Mouse (Mus musculus) heart, embryonic 12.5 days (tissue): ENCODE measurements around the gene Serpinf1. TPM values are rescaled to one million over a fixed set of nuclear protein-coding genes. Genes with fewer than 3 reads are reported as not detected.
A peak's percentile ranks its signal among the peaks of the same experiment; 100 is the strongest.
"Not testable (repeated sequence)": the region's sequence is repeated elsewhere in the genome, so short reads cannot be mapped to it uniquely, and the experiment has no call there.

Experiments
- ATAC-seq: fragments of 200-750 bp; cut with Nextera tagmentation; 2 replicates; pipeline ENCODE4 v1.8.0; 2017; ENCODE audit warnings: moderate TSS enrichment, moderate library complexity; ENCODE audit not compliant: insufficient number of reproducible peaks, low FRiP score
- H3K27ac ChIP-seq: fragments of 300-500 bp; sonication (generic); 2 replicates; pipeline ENCODE4 v1.5.1; 2016; ENCODE audit warnings: mild to moderate bottlenecking, moderate library complexity; ENCODE audit not compliant: poor library complexity, severe bottlenecking
- H3K27me3 ChIP-seq: fragments of 300-500 bp; sonication (generic); replicated peaks from 2 replicates; pipeline ENCODE4 v1.6.1; 2016; ENCODE audit warnings: mild to moderate bottlenecking, moderate library complexity
- H3K36me3 ChIP-seq: fragments of 300-500 bp; sonication (generic); 2 replicates; pipeline ENCODE4 v1.6.1; 2016; ENCODE audit warnings: mild to moderate bottlenecking, moderate library complexity
- H3K4me1 ChIP-seq: fragments of 300-500 bp; sonication (generic); replicated peaks from 2 replicates; pipeline ENCODE4 v1.6.1; 2016; ENCODE audit warnings: mild to moderate bottlenecking
- H3K4me2 ChIP-seq: fragments of 300-500 bp; sonication (generic); 2 replicates; pipeline ENCODE4 v1.6.1; 2016; ENCODE audit warnings: mild to moderate bottlenecking, moderate library complexity
- H3K4me3 ChIP-seq: fragments of 300-500 bp; sonication (generic); 2 replicates; pipeline ENCODE4 v1.5.1; 2016; ENCODE audit warnings: mild to moderate bottlenecking
- H3K9ac ChIP-seq: fragments of 300-500 bp; sonication (generic); 2 replicates; pipeline ENCODE4 v1.6.1; 2016; ENCODE audit warnings: mild to moderate bottlenecking, moderate library complexity
- H3K9me3 ChIP-seq: fragments of 300-500 bp; sonication (generic); replicated peaks from 2 replicates; pipeline ENCODE4 v1.6.1; 2016; ENCODE audit warnings: mild to moderate bottlenecking, moderate library complexity
- WGBS: fragments of 180-500 bp; shearing (Covaris S2); methylation state at CpG from one replicate; pipeline ENCODE4 v1.1.7; 2016; 5-methylcytosine and 5-hydroxymethylcytosine counted together
- polyA plus RNA-seq: library from polyadenylated mRNA; unstranded; fragments of >200 nt; fragmentation: Nextera tagmentation; extraction: Ambion mirVana; gene quantifications from 2 replicates; pipeline ENCODE4 v1.2.1, GENCODE M21; 2016

Gene Serpinf1
- polyA plus RNA-seq, 1 experiment from 2014 or later, result 39.7 TPM

DNA sequence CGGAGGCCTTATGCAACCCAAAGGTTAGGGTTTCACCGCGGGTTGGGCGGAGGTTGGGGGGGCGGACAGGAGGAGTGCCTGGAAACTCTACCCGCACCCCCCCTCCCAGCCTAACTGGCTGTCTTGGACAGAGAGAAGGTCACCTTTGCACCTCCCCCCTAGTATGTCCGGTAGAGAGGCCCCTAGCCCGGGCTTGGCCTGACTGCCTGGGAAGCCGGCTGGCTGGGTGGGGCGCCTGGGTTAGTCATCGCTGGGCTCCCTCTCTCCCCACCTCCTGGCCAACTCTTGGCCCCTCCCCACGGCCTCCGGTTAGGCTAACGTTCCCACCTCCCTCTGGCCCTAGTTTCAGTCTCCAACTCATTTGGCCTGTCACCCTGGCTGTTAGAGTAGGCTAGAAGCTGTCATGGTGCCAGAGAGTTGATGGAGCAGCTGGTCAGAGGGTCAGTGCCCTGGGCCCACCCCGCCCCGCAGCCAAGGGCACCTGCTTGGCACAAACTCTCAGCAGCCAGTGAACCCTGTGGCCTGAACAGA is 39.8 kb upstream of the Serpinf1 start:
- ATAC-seq, result peak; percentile 58
- Histone ChIP-seq H3K9me3 (0 out of 2 replicates have a peak, but pooled peaks cover 3% of the 10 kb centered on the region), H3K4me3 (peak overlapping the region; percentile 86), H3K27me3 (no peaks in the 10 kb centered on the region), H3K4me1 (peaks cover 43% of the 10 kb centered on the region), H3K27ac (peak overlapping the region; percentile 97), H3K4me2 (peak overlapping the region; percentile 86), H3K9ac (peak overlapping the region; percentile 94), H3K36me3 (peaks cover 28% of the 10 kb centered on the region)
- 4% methylated on average over 15 of the region's 16 CpGs for WGBS

DNA sequence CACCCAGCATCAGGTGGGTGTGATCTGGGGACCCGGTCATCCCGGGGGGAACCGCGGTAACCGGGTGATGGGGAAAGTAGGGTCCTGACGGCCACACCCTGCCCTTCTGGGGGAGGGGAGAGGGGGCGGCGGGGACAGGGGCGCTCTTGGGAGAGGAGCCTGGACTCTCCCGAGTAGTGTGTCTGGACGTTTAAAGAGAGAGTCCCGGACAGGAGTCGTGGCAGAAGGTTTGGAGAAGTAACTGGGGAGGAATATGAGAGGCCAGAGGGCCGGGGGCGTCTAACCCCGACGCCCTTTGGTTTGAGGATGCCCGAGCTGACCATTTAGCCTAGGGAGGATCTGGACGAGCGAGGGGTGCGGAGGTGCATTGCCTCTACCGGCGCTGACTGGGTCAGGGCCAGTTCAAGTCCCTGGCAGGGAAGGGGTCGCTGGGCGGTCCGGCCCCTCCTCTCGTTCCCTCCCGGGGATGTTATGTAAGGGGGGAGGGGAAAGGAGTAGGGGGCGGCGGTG is 39.3 kb upstream of the Serpinf1 start:
- peak overlapping the region; percentile 97 for H3K27ac ChIP-seq
- H3K9me3 ChIP-seq, result 0 out of 2 replicates have a peak, but pooled peaks cover 3% of the 10 kb centered on the region
- peaks cover 26% of the 10 kb centered on the region for H3K36me3 ChIP-seq
- H3K4me1 ChIP-seq, result peaks cover 42% of the 10 kb centered on the region
- under 1% methylated on average over 26 of the region's 30 CpGs for WGBS
- peak overlapping the region; percentile 94 for H3K9ac ChIP-seq
- no peaks in the 10 kb centered on the region for H3K27me3 ChIP-seq
- H3K4me3 ChIP-seq, result peak overlapping the region; percentile 86
- peak; percentile 1; the same call in 1 of the 2 replicates for ATAC-seq
- peak overlapping the region; percentile 86 for H3K4me2 ChIP-seq

DNA sequence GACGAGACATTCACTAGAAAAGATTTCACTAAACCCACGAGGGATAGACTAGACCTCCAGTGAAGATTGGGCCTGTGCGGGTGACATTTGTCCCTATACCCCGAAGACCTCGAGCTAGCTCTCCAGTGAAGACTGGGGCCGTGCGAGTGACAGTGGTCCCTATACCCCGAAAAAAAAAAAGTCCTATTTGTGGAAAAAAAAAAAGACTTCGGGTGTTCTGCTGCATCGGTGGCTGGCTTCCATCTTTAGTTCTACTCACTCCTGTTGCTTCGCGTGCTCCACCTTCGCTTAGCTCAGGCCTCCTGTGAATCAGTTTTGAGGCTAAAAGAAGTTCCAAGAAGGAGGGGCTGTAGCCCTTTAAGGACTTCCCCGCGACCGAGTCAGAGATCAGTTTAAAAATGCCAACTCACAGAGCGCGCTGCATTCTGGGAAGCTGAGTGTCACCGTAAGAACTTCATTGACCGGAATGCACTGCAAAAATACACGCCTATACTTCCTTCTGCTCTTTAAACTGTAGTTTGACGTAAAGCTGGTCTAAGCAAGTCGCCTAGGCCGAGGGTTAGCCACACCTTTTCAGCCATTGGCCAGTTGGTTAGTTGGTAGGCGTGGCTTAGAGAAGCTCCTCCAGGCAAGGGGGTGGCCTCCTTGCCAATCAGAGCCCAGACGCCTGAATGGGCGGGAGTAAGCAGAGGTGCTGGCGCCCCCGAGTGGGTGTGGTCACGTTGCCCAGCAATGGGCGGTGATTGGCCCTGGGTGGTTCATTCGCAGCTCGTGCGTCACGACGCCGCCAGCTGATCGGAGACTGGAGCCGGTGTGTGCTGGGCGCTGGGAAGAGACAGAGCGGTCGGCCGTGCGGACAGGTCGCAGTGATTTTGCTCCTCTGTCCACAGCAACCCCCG is 38.6 kb upstream of the Serpinf1 start, which contains the start of gene Tlcd2:
Gene Tlcd2, plus strand, starts transcription at position 872 of the 899 bp plus-strand sequence.
- peak within 1 kb of the TSS; percentile 86 for H3K4me3 ChIP-seq
- peak within 1 kb of the TSS; percentile 94 for H3K9ac ChIP-seq
- WGBS, result under 1% methylated on average over 46 of the region's 46 CpGs
- peaks cover 42% of the 10 kb centered on the region for H3K4me1 ChIP-seq
- peaks cover 23% of the 10 kb centered on the region for H3K36me3 ChIP-seq
- peak within 1 kb of the TSS; percentile 86 for H3K4me2 ChIP-seq
- H3K27ac ChIP-seq, result peak within 1 kb of the TSS; percentile 97
- H3K9me3 ChIP-seq, result no peaks in the 10 kb centered on the region
- H3K27me3 ChIP-seq, result no peaks in the 10 kb centered on the region
- ATAC-seq, result peak; percentile 94

DNA sequence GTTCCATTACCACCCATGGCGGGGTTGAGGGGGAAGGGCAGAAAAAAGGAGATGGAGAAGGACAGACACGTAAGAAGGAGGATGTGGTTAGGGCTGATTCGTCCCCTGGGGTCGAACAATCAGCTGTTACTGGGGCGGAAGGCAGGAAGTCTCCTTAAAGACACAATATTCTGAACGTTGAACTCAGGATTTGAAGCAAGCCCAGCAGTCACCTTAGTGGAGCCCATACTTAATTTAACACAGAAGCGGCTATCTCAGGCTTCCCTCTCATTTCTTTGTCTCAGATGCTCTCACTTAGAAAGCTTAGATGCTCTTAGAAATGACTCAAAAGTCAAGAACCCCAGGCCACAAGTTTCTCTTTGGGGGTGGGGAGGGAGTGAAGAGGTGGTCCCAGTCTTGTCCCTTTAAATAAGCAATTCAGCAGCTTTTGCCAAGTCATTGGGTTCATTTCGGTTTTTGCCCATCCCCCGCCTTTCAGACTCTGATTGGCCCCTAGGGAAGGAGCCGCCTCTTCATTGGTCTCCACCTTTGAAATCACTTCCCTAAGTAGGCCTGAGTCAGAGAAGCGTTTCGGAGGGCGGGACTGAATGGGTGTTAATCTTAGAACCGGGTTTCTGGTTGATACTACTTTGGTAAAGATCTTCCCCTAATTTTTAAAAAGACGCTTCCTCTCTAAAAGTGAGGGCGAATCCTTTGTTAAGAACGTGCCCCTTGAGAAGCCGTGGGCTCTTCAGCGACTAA is 37.8 kb upstream of the Serpinf1 start:
- H3K36me3 ChIP-seq, result peaks cover 15% of the 10 kb centered on the region
- 2% methylated on average over 19 of the region's 19 CpGs for WGBS
- peak overlapping the region; percentile 71 for H3K9ac ChIP-seq
- H3K9me3 ChIP-seq, result no peaks in the 10 kb centered on the region
- peaks cover 43% of the 10 kb centered on the region for H3K4me1 ChIP-seq
- peak overlapping the region; percentile 86 for H3K4me2 ChIP-seq
- peak overlapping the region; percentile 86 for H3K4me3 ChIP-seq
- H3K27ac ChIP-seq, result peak overlapping the region; percentile 97
- no peaks in the 10 kb centered on the region for H3K27me3 ChIP-seq
- peak; percentile 67 for ATAC-seq

DNA sequence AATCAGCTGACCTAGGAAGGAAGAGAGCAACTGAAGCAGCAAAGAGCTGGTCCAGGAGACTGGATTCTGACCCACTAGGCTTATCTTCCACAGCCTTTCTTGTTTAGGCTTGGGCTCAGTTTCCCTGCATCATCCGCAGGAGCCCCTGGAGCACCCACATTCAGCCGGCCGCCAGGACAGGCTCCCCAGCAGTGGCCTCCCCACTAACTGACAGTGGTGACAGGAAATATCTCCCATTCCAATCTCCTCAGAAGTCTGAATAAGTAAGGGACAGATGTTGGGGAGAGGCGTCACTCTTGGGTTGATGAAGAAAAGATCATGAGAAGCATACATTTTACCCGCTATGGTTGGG is 37.2 kb upstream of the Serpinf1 start:
- Histone ChIP-seq H3K27me3 (no peaks in the 10 kb centered on the region), H3K9me3 (no peaks in the 10 kb centered on the region), H3K27ac (peak overlapping the region; percentile 97), H3K36me3 (peaks cover 10% of the 10 kb centered on the region), H3K4me2 (peak overlapping the region; percentile 86), H3K4me1 (peaks cover 47% of the 10 kb centered on the region), H3K4me3 (peak overlapping the region; percentile 86), H3K9ac (peak overlapping the region; percentile 30; the same call in 1 of the 2 replicates)
- no peak for ATAC-seq
- WGBS, result 22% methylated on average over 5 of the region's 5 CpGs

DNA sequence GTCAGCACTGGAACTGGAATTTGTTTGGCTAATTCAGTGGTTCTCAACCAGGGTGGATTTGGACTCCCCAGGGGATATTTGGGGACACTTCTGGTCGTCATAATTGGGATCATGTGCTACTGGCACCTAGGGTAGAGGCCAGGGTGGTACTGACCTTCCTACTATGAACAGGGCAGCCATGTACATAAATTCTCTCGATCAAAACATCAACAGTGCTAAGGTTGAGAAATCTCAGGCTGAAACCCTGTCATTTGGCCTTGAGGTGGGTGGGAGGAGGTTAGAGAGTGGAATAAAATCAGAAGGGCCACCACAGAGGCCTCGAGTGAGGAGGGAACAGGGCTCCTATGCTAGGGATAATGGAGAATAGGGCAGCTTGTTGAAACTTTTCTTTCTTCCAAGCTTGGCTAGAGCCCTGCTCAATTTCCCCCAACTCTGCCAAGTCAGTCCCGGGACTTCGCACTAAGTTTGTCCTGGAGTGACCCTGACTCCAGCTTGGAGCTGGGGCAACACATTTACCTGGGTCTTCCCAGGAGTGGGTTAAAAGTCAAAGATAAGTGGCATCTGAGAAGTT is 36.7 kb upstream of the Serpinf1 start:
- 82% methylated on average over 5 of the region's 5 CpGs for WGBS
- H3K9me3 ChIP-seq, result no peaks in the 10 kb centered on the region
- peak overlapping the region; percentile 30; the same call in 1 of the 2 replicates for H3K9ac ChIP-seq
- no peak for ATAC-seq
- H3K36me3 ChIP-seq, result peaks cover 5% of the 10 kb centered on the region
- peaks cover 45% of the 10 kb centered on the region for H3K4me1 ChIP-seq
- no peaks in the 10 kb centered on the region for H3K27me3 ChIP-seq
- peak overlapping the region; percentile 86 for H3K4me2 ChIP-seq
- no peak overlapping the region for H3K4me3 ChIP-seq
- H3K27ac ChIP-seq, result peak overlapping the region; percentile 97

DNA sequence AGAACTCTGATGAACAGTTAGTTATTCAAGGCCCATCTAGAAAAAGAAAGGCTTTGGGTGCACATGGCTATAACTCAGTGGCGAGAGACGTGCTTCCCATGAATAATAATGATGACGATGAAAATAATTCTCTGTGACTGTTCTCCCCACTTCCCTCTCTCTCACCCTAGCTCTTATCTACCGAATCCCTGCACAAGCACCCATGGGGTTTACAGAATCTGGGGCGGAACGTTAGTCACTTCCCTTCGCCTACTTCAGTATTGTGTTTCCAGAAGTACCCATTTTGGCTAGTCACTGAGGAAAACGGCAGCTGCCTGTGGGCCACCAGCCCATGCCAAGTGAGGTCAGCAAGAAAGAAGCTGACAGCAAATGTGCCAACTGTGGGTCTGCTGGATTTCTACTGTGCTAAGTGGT is 36.1 kb upstream of the Serpinf1 start:
- no peak overlapping the region for H3K9ac ChIP-seq
- ATAC-seq, result no peak
- peaks cover 47% of the 10 kb centered on the region for H3K4me1 ChIP-seq

DNA sequence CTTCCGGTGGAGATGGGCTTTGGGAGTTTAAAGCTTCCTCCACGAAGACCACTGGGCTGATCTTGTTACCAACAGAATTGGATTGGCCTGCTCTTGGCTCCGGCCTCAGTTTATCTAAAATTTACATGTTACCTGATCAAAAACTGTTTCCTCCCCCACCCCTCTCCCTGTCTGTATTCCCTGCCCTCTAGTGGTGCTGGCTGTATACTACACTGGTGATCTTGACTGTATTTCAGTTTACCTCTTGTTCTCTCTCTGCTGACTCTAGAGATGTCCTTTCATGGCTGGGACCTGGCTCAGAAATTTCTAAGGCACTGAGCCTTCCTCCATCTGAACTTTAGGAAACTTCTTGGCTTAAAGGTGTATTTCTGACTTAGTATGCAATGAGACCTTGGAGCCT is 35.7 kb upstream of the Serpinf1 start:
- H3K4me2 ChIP-seq, result no peak overlapping the region
- 9% methylated on average over 3 of the region's 3 CpGs for WGBS
- no peaks in the 10 kb centered on the region for H3K27me3 ChIP-seq

More for the DNA sequence above, 36.1 kb upstream of the Serpinf1 start:
- peaks cover under 1% of the 10 kb centered on the region; the same call in 1 of the 2 replicates for H3K36me3 ChIP-seq
- H3K27me3 ChIP-seq, result no peaks in the 10 kb centered on the region
- no peak overlapping the region for H3K4me2 ChIP-seq
- no peak overlapping the region for H3K27ac ChIP-seq
- no peak overlapping the region for H3K4me3 ChIP-seq
- WGBS, result 63% methylated on average over 8 of the region's 8 CpGs
- H3K9me3 ChIP-seq, result no peaks in the 10 kb centered on the region

DNA sequence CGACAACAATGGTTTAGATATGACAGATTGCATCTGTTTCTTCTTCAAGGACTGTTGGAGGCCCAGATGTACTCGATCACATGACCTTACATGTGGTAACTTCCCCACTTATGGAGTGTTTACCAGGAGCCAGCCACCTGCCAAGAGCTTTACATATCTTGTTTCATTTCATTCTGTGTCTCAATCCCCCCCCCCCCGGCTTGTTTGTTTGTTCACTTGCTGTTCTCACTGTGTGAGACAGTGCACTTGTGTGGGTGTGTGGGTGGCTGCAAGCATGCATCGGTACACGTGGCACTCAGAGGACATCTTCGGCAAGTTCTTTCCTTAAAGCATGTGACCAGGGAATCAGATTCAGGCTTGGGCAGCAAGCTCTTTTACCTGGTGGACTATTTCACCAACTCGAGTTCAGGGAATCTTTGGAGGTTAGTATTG is 34.0 kb upstream of the Serpinf1 start:
- no peak overlapping the region for H3K4me3 ChIP-seq
- WGBS, result 84% methylated on average over 7 of the region's 7 CpGs
- H3K9ac ChIP-seq, result no peak overlapping the region
- peaks cover 34% of the 10 kb centered on the region for H3K4me1 ChIP-seq
- H3K9me3 ChIP-seq, result no peaks in the 10 kb centered on the region
- H3K27me3 ChIP-seq, result no peaks in the 10 kb centered on the region
- no peak overlapping the region for H3K27ac ChIP-seq
- H3K4me2 ChIP-seq, result no peak overlapping the region
- no peak for ATAC-seq
- H3K36me3 ChIP-seq, result peaks cover 11% of the 10 kb centered on the region

More for the DNA sequence above, 35.7 kb upstream of the Serpinf1 start:
- Histone ChIP-seq H3K4me3 (no peak overlapping the region), H3K4me1 (peaks cover 46% of the 10 kb centered on the region), H3K9ac (no peak overlapping the region), H3K27ac (no peak overlapping the region), H3K9me3 (no peaks in the 10 kb centered on the region), H3K36me3 (no peaks in the 10 kb centered on the region)
- ATAC-seq, result no peak

DNA sequence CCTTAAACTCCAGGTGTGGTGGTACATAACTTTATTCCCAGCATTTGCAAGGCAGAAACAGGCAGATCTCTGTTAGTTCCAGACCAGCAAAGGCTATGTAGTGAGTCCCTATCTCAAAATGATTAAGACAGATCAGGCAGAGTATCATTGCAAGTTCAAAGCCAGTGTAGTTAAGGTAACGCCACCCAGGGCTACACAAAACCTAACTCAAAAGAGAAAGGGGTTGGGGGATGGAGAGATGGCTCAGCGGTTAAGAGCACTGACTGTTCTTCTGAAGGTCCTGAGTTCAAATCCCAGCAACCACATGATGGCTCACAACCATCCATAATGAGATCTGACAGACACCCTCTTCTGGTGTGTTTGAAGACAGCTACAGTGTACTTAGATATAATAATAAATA is 33.5 kb upstream of the Serpinf1 start:
- not testable (repeated sequence) for H3K27ac ChIP-seq, H3K9ac ChIP-seq, H3K27me3 ChIP-seq, ATAC-seq, H3K4me2 ChIP-seq, H3K4me3 ChIP-seq, H3K9me3 ChIP-seq
- 87% methylated on average over 2 of the region's 2 CpGs for WGBS
- H3K4me1 ChIP-seq, result peaks cover 35% of the 10 kb centered on the region
- H3K36me3 ChIP-seq, result peaks cover 14% of the 10 kb centered on the region
